Comparison of ENCODE assay signal across 9 mouse cellular contexts in the genomic region with DNA sequence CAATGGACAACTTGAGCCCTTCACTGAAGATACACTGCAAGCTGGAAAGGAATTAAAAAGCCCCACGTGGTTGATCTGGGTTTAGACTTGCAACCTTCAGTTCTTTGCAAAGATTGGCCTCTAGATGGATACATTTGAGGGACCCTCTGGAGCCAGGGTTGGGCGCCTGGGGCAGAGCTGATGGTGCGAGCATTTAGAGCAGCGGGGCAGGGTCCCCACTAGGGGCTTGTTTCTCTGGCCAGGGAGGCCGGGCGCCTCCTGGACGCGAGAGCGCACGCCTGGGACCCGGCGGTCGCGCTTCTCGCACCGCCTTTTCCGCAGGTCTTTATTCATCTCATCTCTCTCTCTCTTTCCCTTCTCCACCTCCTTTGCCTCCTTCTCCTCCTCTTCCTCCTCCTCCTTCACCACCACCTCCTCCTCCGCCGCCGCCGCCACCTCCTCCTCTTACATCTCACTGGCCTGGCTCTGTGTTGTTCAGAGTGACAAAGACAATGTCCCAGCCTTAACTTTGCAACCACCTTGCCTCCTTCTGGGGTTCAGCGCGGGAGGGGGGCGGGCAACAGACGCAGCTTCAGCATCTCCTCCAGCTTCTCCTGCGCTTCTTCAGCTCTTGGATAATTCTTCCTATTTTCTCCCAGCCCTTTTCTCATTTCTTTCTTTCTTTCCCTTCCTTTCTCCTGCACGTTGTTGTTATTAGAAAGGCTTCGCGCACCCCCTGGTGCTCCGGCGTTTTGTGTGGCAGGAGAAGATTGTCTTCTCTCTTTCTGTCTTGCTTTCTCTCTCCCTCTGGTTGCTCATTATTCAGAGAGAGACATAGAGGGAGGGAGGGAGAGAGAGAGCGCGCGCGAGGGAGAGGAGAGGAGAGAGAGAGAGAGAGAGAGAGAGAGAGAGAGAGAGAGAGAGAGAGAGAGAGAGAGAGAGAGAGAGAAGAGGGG. TPM values are rescaled to one million over a fixed set of nuclear protein-coding genes. Genes with fewer than 3 reads are reported as not detected.
A peak's percentile ranks its signal among the peaks of the same experiment; 100 is the strongest.
DNase-seq lines count a peak whose midpoint lies in the region; ATAC-seq lines count a peak whose summit lies in the region.
"Had no signal": no experiment of that assay in that cellular context is flagged by ENCODE, and none has a peak within 500 bp of the region (broad histone marks: within the 10 kb centered on the region; RNA-seq: fewer than 3 reads in every experiment).

No protein-coding gene starts in this region.

- intact Hi-C loops in gastrocnemius, postnatal 14 days (cut with DNase I; ENCODE audit: low total_unique reads), result no loop called here
- intact Hi-C loops in heart, postnatal 36 days (cut with DNase I), result loop anchor here (5.0 to 10.0 kb wide), 4 partner anchors 130 to 1013 kb away; no protein-coding TSS in a partner anchor
- intact Hi-C loops in left cerebral cortex, postnatal 4 days (cut with DNase I), result loop anchor here (5.0 to 10.0 kb wide), 4 partner anchors 295 to 1065 kb away; no protein-coding TSS in a partner anchor

- H3K36me3 ChIP-seq in embryonic facial prominence, embryonic 10.5 days (replicated peaks), result peaks cover 9% of the 10 kb centered on the region
- H3K36me3 ChIP-seq in midbrain, embryonic 16.5 days (ENCODE audit: control insufficient read depth, insufficient read depth, low read length), result no peaks in the 10 kb centered on the region

- WGBS in embryonic facial prominence, embryonic 10.5 days, result under 1% methylated on average over 33 of the region's 35 CpGs
- WGBS in midbrain, embryonic 16.5 days, result under 1% methylated on average over 28 of the region's 35 CpGs

- H3K27me3 ChIP-seq in embryonic facial prominence, embryonic 10.5 days (replicated peaks; ENCODE audit: low read depth, poor library complexity, severe bottlenecking), result no peaks in the 10 kb centered on the region
- no peaks in the 10 kb centered on the region for H3K27me3 ChIP-seq in midbrain, embryonic 16.5 days (ENCODE audit: control insufficient read depth, insufficient read depth, low read depth, low read length)
- H3K27me3 ChIP-seq: CH12.LX had no signal

- peak overlapping the region; percentile 96 for H3K9ac ChIP-seq in midbrain, embryonic 16.5 days (ENCODE audit: low read depth, low read length)

- H3K9me3 ChIP-seq in embryonic facial prominence, embryonic 10.5 days, result no peaks in the 10 kb centered on the region
- H3K9me3 ChIP-seq in midbrain, embryonic 16.5 days (replicated peaks; ENCODE audit: control insufficient read depth, low read length, poor library complexity, severe bottlenecking), result no peaks in the 10 kb centered on the region

- peak overlapping the region; percentile 80 for H3K4me2 ChIP-seq in midbrain, embryonic 16.5 days (ENCODE audit: low read length)

- H3K27ac ChIP-seq in embryonic facial prominence, embryonic 10.5 days (replicated peaks), result peak overlapping the region; percentile 99
- H3K27ac ChIP-seq in midbrain, embryonic 16.5 days (ENCODE audit: low read length), result peak overlapping the region; percentile 99

- peak overlapping the region; percentile 86 for H3K4me3 ChIP-seq in embryonic facial prominence, embryonic 10.5 days
- peak overlapping the region; percentile 86 for H3K4me3 ChIP-seq in midbrain, embryonic 16.5 days (ENCODE audit: low read depth, low read length)

- DNase-seq in gastrocnemius, postnatal 14 days, result peak; percentile 33
- DNase-seq in gastrocnemius, adult 18-20 months (ENCODE audit: low spot score), result no peak
- DNase-seq in NIH3T3 (ENCODE audit: low read depth), result peak; percentile 87
- peak; percentile 86 for DNase-seq in embryonic facial prominence, embryonic 10.5 days (ENCODE audit: low spot score)
- DNase-seq in heart, postnatal 36 days, result peak; percentile 24 to 38
- peak; percentile 71 for DNase-seq in left cerebral cortex, postnatal 4 days
- DNase-seq in spleen, adult 12 weeks (ENCODE audit: low spot score), result no peak

- peaks cover 29% of the 10 kb centered on the region for H3K4me1 ChIP-seq in embryonic facial prominence, embryonic 10.5 days
- H3K4me1 ChIP-seq in midbrain, embryonic 16.5 days (ENCODE audit: control insufficient read depth, insufficient read depth, low read length), result peaks cover 16% of the 10 kb centered on the region

- peak; percentile 31 for ATAC-seq in midbrain, embryonic 16.5 days

RNA-seq across cellular contexts. Expression of gene Zfp462, which starts 2.5 kb away (rescaled TPM):
- 10 to 100 TPM; 13.7 to 21.1 TPM for total RNA-seq in gastrocnemius, postnatal 14 days (2021)
- total RNA-seq in gastrocnemius, adult 18-20 months (2021), result 10 to 100 TPM; 20.8 to 24.5 TPM
- polyA plus RNA-seq in embryonic facial prominence, embryonic 10.5 days (2016; fragmentation: Nextera tagmentation; extraction: Ambion mirVana), result 14.8 TPM in 2 replicates
- 1 to 10 TPM; 7.2 to 7.5 TPM for total RNA-seq in heart, postnatal 36 days (2021)
- 100 to 1,000 TPM; 140 to 143 TPM for total RNA-seq in left cerebral cortex, postnatal 4 days (2021)
- polyA plus RNA-seq in midbrain, embryonic 16.5 days (2015; fragmentation: Nextera tagmentation; extraction: Ambion mirVana), result 9.9 and 15.5 TPM in 2 replicates
- total RNA-seq: CH12.LX had no signal

Comparison
In these comparisons a context has a peak if more than half of its experiments do, and no peak if none do; other contexts are left out.
1. DNase-seq: peak in gastrocnemius, postnatal 14 days (single experiment), NIH3T3 (single experiment), embryonic facial prominence, embryonic 10.5 days (single experiment), heart, postnatal 36 days (2 of 2) and left cerebral cortex, postnatal 4 days (single experiment); none in gastrocnemius, adult 18-20 months (single experiment) and spleen, adult 12 weeks (single experiment).
2. RNA of gene Zfp462, which starts 2.5 kb away (total RNA-seq): 140 to 143 TPM in left cerebral cortex, postnatal 4 days; 20.8 to 24.5 TPM in gastrocnemius, adult 18-20 months, 13.7 to 21.1 TPM in gastrocnemius, postnatal 14 days and 7.2 to 7.5 TPM in heart, postnatal 36 days; every median in the first group is over 4 times any median in the second.